ENCODE assay signal across 21 mouse cellular contexts in the genomic region with DNA sequence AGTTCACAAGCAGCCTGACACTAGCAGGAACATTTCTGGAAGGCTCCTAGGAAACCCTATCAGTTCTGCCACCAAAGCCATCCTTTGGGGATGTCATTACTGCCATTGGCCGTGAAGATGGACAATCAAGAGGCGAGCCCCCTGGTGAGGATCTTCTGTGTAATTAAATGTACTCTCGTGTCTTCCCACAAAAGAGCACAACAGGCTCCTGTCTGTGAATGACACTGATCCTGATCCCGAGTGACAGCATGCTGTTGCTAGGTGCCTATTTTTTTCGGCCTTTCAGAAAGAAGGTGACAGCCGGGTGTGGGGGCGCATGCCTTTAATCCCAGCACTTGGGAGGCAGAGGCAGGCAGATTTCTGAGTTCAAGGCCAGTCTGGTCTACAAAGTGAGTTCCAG.
DNase-seq lines count a peak whose midpoint lies in the region; ATAC-seq lines count a peak whose summit lies in the region.
"Had no signal": no experiment of that assay in that cellular context is flagged by ENCODE, and none has a peak within 500 bp of the region (broad histone marks: within the 10 kb centered on the region; RNA-seq: fewer than 3 reads in every experiment).

No protein-coding gene starts in this region.

- H3K27me3 ChIP-seq in hindbrain, embryonic 11.5 days (ENCODE audit: control insufficient read depth, insufficient read depth, low read length) = no peaks in the 10 kb centered on the region
- H3K27me3 ChIP-seq in hindbrain, embryonic 10.5 days (ENCODE audit: insufficient read depth, poor library complexity, severe bottlenecking) = peaks cover 8% of the 10 kb centered on the region
- no peaks in the 10 kb centered on the region; the same call in 1 of the 2 replicates for H3K27me3 ChIP-seq in midbrain, embryonic 14.5 days (ENCODE audit: control insufficient read depth, insufficient read depth, low read length)
- H3K27me3 ChIP-seq in midbrain, embryonic 15.5 days (replicated peaks) = no peaks in the 10 kb centered on the region
- H3K27me3 ChIP-seq in forebrain, embryonic 16.5 days (replicated peaks; ENCODE audit: control insufficient read depth, insufficient read depth, low read length) = no peaks in the 10 kb centered on the region
- H3K27me3 ChIP-seq: forebrain, embryonic 13.5 days; hindbrain, embryonic 12.5 days; hindbrain, embryonic 15.5 days had no signal

- no peak overlapping the region for H3K4me2 ChIP-seq in hindbrain, embryonic 11.5 days (replicated peaks; ENCODE audit: low read depth, low read length)
- no peak overlapping the region for H3K4me2 ChIP-seq in midbrain, embryonic 14.5 days (ENCODE audit: low read length)
- H3K4me2 ChIP-seq in midbrain, embryonic 15.5 days = no peak overlapping the region
- H3K4me2 ChIP-seq in forebrain, embryonic 16.5 days (ENCODE audit: low read length) = no peak overlapping the region
- H3K4me2 ChIP-seq: forebrain, embryonic 13.5 days; heart, embryonic 11.5 days; hindbrain, embryonic 12.5 days; hindbrain, embryonic 15.5 days had no signal

- WGBS in hindbrain, embryonic 11.5 days = 49% methylated on average over 7 of the region's 7 CpGs
- 56% methylated on average over 7 of the region's 7 CpGs for WGBS in hindbrain, embryonic 10.5 days
- WGBS in midbrain, embryonic 14.5 days = 17% methylated on average over 7 of the region's 7 CpGs
- 33% methylated on average over 7 of the region's 7 CpGs for WGBS in midbrain, embryonic 15.5 days
- WGBS in forebrain, embryonic 16.5 days = 50% methylated on average over 7 of the region's 7 CpGs

- no peak for ATAC-seq in hindbrain, embryonic 11.5 days (ENCODE audit: low FRiP score)
- no peak for ATAC-seq in midbrain, embryonic 14.5 days (ENCODE audit: low FRiP score, low TSS enrichment)
- no peak for ATAC-seq in midbrain, embryonic 15.5 days (replicated peaks)
- ATAC-seq in forebrain, embryonic 16.5 days = no peak
- ATAC-seq: CD4-positive, CD25-positive, alpha-beta regulatory T cell, adult 4 months; forebrain, embryonic 13.5 days; forebrain, postnatal 0 days had no signal

- no peak overlapping the region for H3K9ac ChIP-seq in hindbrain, embryonic 11.5 days (ENCODE audit: low read depth, low read length)
- H3K9ac ChIP-seq in midbrain, embryonic 14.5 days (replicated peaks; ENCODE audit: low read length) = no peak overlapping the region
- H3K9ac ChIP-seq in midbrain, embryonic 15.5 days = no peak overlapping the region
- H3K9ac ChIP-seq in forebrain, embryonic 16.5 days (replicated peaks; ENCODE audit: low read depth, low read length) = no peak overlapping the region
- H3K9ac ChIP-seq: forebrain, embryonic 13.5 days; forebrain, postnatal 0 days; hindbrain, embryonic 12.5 days; hindbrain, embryonic 15.5 days had no signal

- peak; percentile 19 for DNase-seq in hindbrain, embryonic 11.5 days (ENCODE audit: low spot score)
- no peak for DNase-seq in hindbrain, embryonic 10.5 days (ENCODE audit: low spot score)
- DNase-seq in midbrain, embryonic 14.5 days = peak; percentile 40
- peak; percentile 73 for DNase-seq in retina, postnatal 1 day
- DNase-seq: adrenal gland, adult 2 months; adrenal gland, postnatal 14 days; cerebellum, adult 11-12 months; cerebellum, adult 8-10 months; cerebellum, postnatal 36 days; forebrain, postnatal 0 days; gastrocnemius, adult 2 months; gastrocnemius, postnatal 14 days; heart, adult 11 months had no signal

- H3K4me3 ChIP-seq in hindbrain, embryonic 11.5 days (ENCODE audit: low read depth, low read length) = no peak overlapping the region
- no peak overlapping the region for H3K4me3 ChIP-seq in hindbrain, embryonic 10.5 days
- no peak overlapping the region for H3K4me3 ChIP-seq in midbrain, embryonic 14.5 days (replicated peaks; ENCODE audit: low read depth, low read length)
- no peak overlapping the region for H3K4me3 ChIP-seq in midbrain, embryonic 15.5 days
- H3K4me3 ChIP-seq in forebrain, embryonic 16.5 days (replicated peaks; ENCODE audit: low read length) = no peak overlapping the region
- H3K4me3 ChIP-seq: forebrain, embryonic 10.5 days; forebrain, embryonic 13.5 days; gastrocnemius, adult 2 months; hindbrain, embryonic 12.5 days; hindbrain, embryonic 15.5 days had no signal

- no peaks in the 10 kb centered on the region for H3K9me3 ChIP-seq in hindbrain, embryonic 11.5 days (ENCODE audit: control insufficient read depth, low read length)
- 0 out of 2 replicates have a peak, but pooled peaks cover 6% of the 10 kb centered on the region for H3K9me3 ChIP-seq in hindbrain, embryonic 10.5 days
- no peaks in the 10 kb centered on the region for H3K9me3 ChIP-seq in midbrain, embryonic 14.5 days (ENCODE audit: control insufficient read depth, low read length)
- no peaks in the 10 kb centered on the region for H3K9me3 ChIP-seq in midbrain, embryonic 15.5 days
- no peaks in the 10 kb centered on the region for H3K9me3 ChIP-seq in forebrain, embryonic 16.5 days (ENCODE audit: control insufficient read depth, low read length)
- H3K9me3 ChIP-seq: forebrain, embryonic 13.5 days; hindbrain, embryonic 15.5 days had no signal

- H3K27ac ChIP-seq in hindbrain, embryonic 11.5 days (ENCODE audit: low read depth, low read length) = no peak overlapping the region
- no peak overlapping the region for H3K27ac ChIP-seq in hindbrain, embryonic 10.5 days
- H3K27ac ChIP-seq in midbrain, embryonic 14.5 days (replicated peaks; ENCODE audit: low read depth, low read length) = no peak overlapping the region
- H3K27ac ChIP-seq in midbrain, embryonic 15.5 days = no peak overlapping the region
- H3K27ac ChIP-seq in forebrain, embryonic 16.5 days (ENCODE audit: low read length) = no peak overlapping the region
- H3K27ac ChIP-seq: forebrain, embryonic 13.5 days; gastrocnemius, adult 2 months; hindbrain, embryonic 12.5 days; hindbrain, embryonic 15.5 days had no signal

- H3K4me1 ChIP-seq in hindbrain, embryonic 11.5 days (replicated peaks; ENCODE audit: control insufficient read depth, insufficient read depth, low read length) = no peaks in the 10 kb centered on the region
- H3K4me1 ChIP-seq in hindbrain, embryonic 10.5 days (replicated peaks) = peaks cover 24% of the 10 kb centered on the region
- H3K4me1 ChIP-seq in midbrain, embryonic 14.5 days (ENCODE audit: control insufficient read depth, insufficient read depth, low read length) = no peaks in the 10 kb centered on the region
- H3K4me1 ChIP-seq in midbrain, embryonic 15.5 days = no peaks in the 10 kb centered on the region
- 0 out of 2 replicates have a peak, but pooled peaks cover 2% of the 10 kb centered on the region for H3K4me1 ChIP-seq in forebrain, embryonic 16.5 days (replicated peaks; ENCODE audit: control insufficient read depth, insufficient read depth, low read length)
- H3K4me1 ChIP-seq: hindbrain, embryonic 15.5 days had no signal

- no peaks in the 10 kb centered on the region for H3K36me3 ChIP-seq in hindbrain, embryonic 11.5 days (ENCODE audit: control insufficient read depth, insufficient read depth, low read length)
- H3K36me3 ChIP-seq in hindbrain, embryonic 10.5 days = no peaks in the 10 kb centered on the region
- no peaks in the 10 kb centered on the region for H3K36me3 ChIP-seq in midbrain, embryonic 14.5 days (ENCODE audit: control insufficient read depth, insufficient read depth, low read length)
- H3K36me3 ChIP-seq in midbrain, embryonic 15.5 days (replicated peaks) = no peaks in the 10 kb centered on the region
- H3K36me3 ChIP-seq in forebrain, embryonic 16.5 days (ENCODE audit: control insufficient read depth, insufficient read depth) = no peaks in the 10 kb centered on the region
- H3K36me3 ChIP-seq: forebrain, embryonic 10.5 days; hindbrain, embryonic 12.5 days; hindbrain, embryonic 15.5 days had no signal
